In genomic region chr2:38533767-38534166, GRCm38 (mm10) we compare ENCODE assay signal across 12 mouse cellular contexts. TPM values are rescaled to one million over a fixed set of nuclear protein-coding genes. Genes with fewer than 3 reads are reported as not detected.
A peak's percentile ranks its signal among the peaks of the same experiment; 100 is the strongest.
DNase-seq lines count a peak whose midpoint lies in the region; ATAC-seq lines count a peak whose summit lies in the region.
"Had no signal": no experiment of that assay in that cellular context is flagged by ENCODE, and none has a peak within 500 bp of the region (broad histone marks: within the 10 kb centered on the region; RNA-seq: fewer than 3 reads in every experiment).

No protein-coding gene starts in this region.

- 0 out of 2 replicates have a peak, but pooled peaks cover 4% of the 10 kb centered on the region for H3K27me3 ChIP-seq in forebrain, embryonic 12.5 days
- H3K27me3 ChIP-seq in forebrain, embryonic 11.5 days (ENCODE audit: control insufficient read depth, insufficient read depth, low read length), result no peaks in the 10 kb centered on the region
- H3K27me3 ChIP-seq in kidney, embryonic 14.5 days (ENCODE audit: control insufficient read depth, insufficient read depth, low read length), result no peaks in the 10 kb centered on the region
- no peaks in the 10 kb centered on the region for H3K27me3 ChIP-seq in intestine, embryonic 16.5 days (replicated peaks; ENCODE audit: control insufficient read depth, insufficient read depth, low read length)
- no peaks in the 10 kb centered on the region for H3K27me3 ChIP-seq in liver, embryonic 16.5 days (ENCODE audit: control insufficient read depth, insufficient read depth, low read depth, low read length)
- H3K27me3 ChIP-seq: forebrain, embryonic 15.5 days had no signal

- no peak overlapping the region for H3K4me3 ChIP-seq in forebrain, embryonic 12.5 days (replicated peaks)
- H3K4me3 ChIP-seq in forebrain, embryonic 11.5 days (ENCODE audit: low read depth, low read length), result no peak overlapping the region
- H3K4me3 ChIP-seq in kidney, embryonic 14.5 days (ENCODE audit: low read length), result no peak overlapping the region
- no peak overlapping the region for H3K4me3 ChIP-seq in intestine, embryonic 16.5 days (ENCODE audit: low read length)
- no peak overlapping the region for H3K4me3 ChIP-seq in liver, embryonic 16.5 days (ENCODE audit: low read depth, low read length)
- H3K4me3 ChIP-seq: forebrain, embryonic 15.5 days had no signal

- no peak overlapping the region for H3K9ac ChIP-seq in forebrain, embryonic 12.5 days
- H3K9ac ChIP-seq in forebrain, embryonic 11.5 days (ENCODE audit: low read length), result no peak overlapping the region
- 0 out of 2 replicates have a peak overlapping the region, but pooled peaks have one; percentile 18 for H3K9ac ChIP-seq in kidney, embryonic 14.5 days (ENCODE audit: low read depth, low read length)
- H3K9ac ChIP-seq in intestine, embryonic 16.5 days (ENCODE audit: low read depth, low read length), result peak overlapping the region; percentile 42; the same call in 1 of the 2 replicates
- H3K9ac ChIP-seq in liver, embryonic 16.5 days (ENCODE audit: low read depth, low read length), result peak overlapping the region; percentile 40
- H3K9ac ChIP-seq: forebrain, embryonic 15.5 days; hindbrain, embryonic 14.5 days had no signal

- 71% methylated on average over 6 of the region's 6 CpGs for WGBS in forebrain, embryonic 12.5 days
- WGBS in forebrain, embryonic 11.5 days, result 65% methylated on average over 6 of the region's 6 CpGs
- WGBS in kidney, embryonic 14.5 days, result 58% methylated on average over 6 of the region's 6 CpGs
- WGBS in intestine, embryonic 16.5 days, result 57% methylated on average over 6 of the region's 6 CpGs
- 23% methylated on average over 6 of the region's 6 CpGs for WGBS in liver, embryonic 16.5 days (ENCODE audit: insufficient replicate concordance)

- H3K9me3 ChIP-seq in forebrain, embryonic 12.5 days, result no peaks in the 10 kb centered on the region
- no peaks in the 10 kb centered on the region for H3K9me3 ChIP-seq in forebrain, embryonic 11.5 days (ENCODE audit: control insufficient read depth, low read length)
- no peaks in the 10 kb centered on the region for H3K9me3 ChIP-seq in kidney, embryonic 14.5 days (ENCODE audit: control insufficient read depth, low read length)
- no peaks in the 10 kb centered on the region for H3K9me3 ChIP-seq in intestine, embryonic 16.5 days (ENCODE audit: control insufficient read depth, low read length)
- no peaks in the 10 kb centered on the region for H3K9me3 ChIP-seq in liver, embryonic 16.5 days (replicated peaks; ENCODE audit: control insufficient read depth, low read length)
- H3K9me3 ChIP-seq: forebrain, embryonic 15.5 days had no signal

- 0 out of 2 replicates have a peak overlapping the region, but pooled peaks have one; percentile 19 for H3K27ac ChIP-seq in forebrain, embryonic 12.5 days
- no peak overlapping the region for H3K27ac ChIP-seq in forebrain, embryonic 11.5 days (ENCODE audit: low read depth, low read length)
- no peak overlapping the region for H3K27ac ChIP-seq in kidney, embryonic 14.5 days (ENCODE audit: low read depth, low read length)
- peak overlapping the region; percentile 82 for H3K27ac ChIP-seq in intestine, embryonic 16.5 days (ENCODE audit: low read length)
- peak overlapping the region; percentile 87 for H3K27ac ChIP-seq in liver, embryonic 16.5 days (ENCODE audit: low read length)
- H3K27ac ChIP-seq: forebrain, embryonic 15.5 days; hindbrain, embryonic 14.5 days had no signal

- no peak overlapping the region for H3K4me2 ChIP-seq in forebrain, embryonic 12.5 days
- H3K4me2 ChIP-seq in forebrain, embryonic 11.5 days (ENCODE audit: low read depth, low read length, severe bottlenecking), result no peak overlapping the region
- no peak overlapping the region for H3K4me2 ChIP-seq in kidney, embryonic 14.5 days (replicated peaks; ENCODE audit: low read depth, low read length)
- H3K4me2 ChIP-seq in intestine, embryonic 16.5 days (ENCODE audit: low read depth, low read length), result no peak overlapping the region
- peak overlapping the region; percentile 66 for H3K4me2 ChIP-seq in liver, embryonic 16.5 days (ENCODE audit: low read depth, low read length)
- H3K4me2 ChIP-seq: forebrain, embryonic 15.5 days; hindbrain, embryonic 14.5 days had no signal

- peaks cover 74% of the 10 kb centered on the region for H3K4me1 ChIP-seq in forebrain, embryonic 12.5 days
- H3K4me1 ChIP-seq in forebrain, embryonic 11.5 days (replicated peaks; ENCODE audit: control insufficient read depth, insufficient read depth, low read length), result peaks cover 24% of the 10 kb centered on the region; the same call in 1 of the 2 replicates
- H3K4me1 ChIP-seq in kidney, embryonic 14.5 days (ENCODE audit: control insufficient read depth, insufficient read depth, low read length), result peaks cover 43% of the 10 kb centered on the region
- H3K4me1 ChIP-seq in intestine, embryonic 16.5 days (ENCODE audit: control insufficient read depth, insufficient read depth, low read length), result peaks cover 81% of the 10 kb centered on the region
- peaks cover 89% of the 10 kb centered on the region for H3K4me1 ChIP-seq in liver, embryonic 16.5 days (ENCODE audit: control insufficient read depth, low read depth, low read length)

- ATAC-seq in forebrain, embryonic 12.5 days (ENCODE audit: low FRiP score), result no peak
- no peak for ATAC-seq in forebrain, embryonic 11.5 days (replicated peaks; ENCODE audit: low FRiP score)
- no peak for ATAC-seq in kidney, embryonic 14.5 days (ENCODE audit: low FRiP score, low TSS enrichment)
- 0 out of 2 replicates have a peak, but pooled peaks have one; percentile 10 for ATAC-seq in intestine, embryonic 16.5 days
- no peak for ATAC-seq in liver, embryonic 16.5 days (ENCODE audit: low read depth)
- ATAC-seq: forebrain, embryonic 15.5 days had no signal

- DNase-seq in forebrain, embryonic 11.5 days (ENCODE audit: low spot score), result no peak
- no peak for DNase-seq in kidney, postnatal 10 days
- DNase-seq in cerebellum, postnatal 36 days, result no peak
- DNase-seq in right cerebral cortex, postnatal 14 days, result no peak
- DNase-seq: layer of hippocampus, postnatal 36 days; thymus, adult 18-20 months had no signal

- no peaks in the 10 kb centered on the region for H3K36me3 ChIP-seq in forebrain, embryonic 12.5 days (replicated peaks)
- no peaks in the 10 kb centered on the region for H3K36me3 ChIP-seq in forebrain, embryonic 11.5 days (ENCODE audit: control insufficient read depth, insufficient read depth, low read length)
- no peaks in the 10 kb centered on the region for H3K36me3 ChIP-seq in kidney, embryonic 14.5 days (ENCODE audit: control insufficient read depth, insufficient read depth, low read length)
- H3K36me3 ChIP-seq in intestine, embryonic 16.5 days (ENCODE audit: control insufficient read depth, insufficient read depth, low read length), result no peaks in the 10 kb centered on the region
- H3K36me3 ChIP-seq in liver, embryonic 16.5 days (ENCODE audit: control insufficient read depth, insufficient read depth), result no peaks in the 10 kb centered on the region
- H3K36me3 ChIP-seq: forebrain, embryonic 15.5 days had no signal

RNA-seq across cellular contexts. Expression of gene Nek6, which starts 22.3 kb away (rescaled TPM):
- 125 and 132 TPM in 2 replicates for polyA plus RNA-seq in forebrain, embryonic 12.5 days (2016; fragmentation: Nextera tagmentation; extraction: Ambion mirVana)
- polyA plus RNA-seq in forebrain, embryonic 11.5 days (2014; fragmentation: Nextera tagmentation; extraction: Ambion mirVana), result 138 and 150 TPM in 2 replicates
- polyA plus RNA-seq in kidney, embryonic 14.5 days (2014; fragmentation: Nextera tagmentation; extraction: Ambion mirVana), result 56.9 and 75.9 TPM in 2 replicates
- 124 and 128 TPM in 2 replicates for polyA plus RNA-seq in intestine, embryonic 16.5 days (2015; fragmentation: Nextera tagmentation; extraction: Ambion mirVana)
- polyA plus RNA-seq in liver, embryonic 16.5 days (2015; fragmentation: Nextera tagmentation; extraction: Ambion mirVana), result 43.5 and 47.6 TPM in 2 replicates

Comparison
In these comparisons a context has a peak if more than half of its experiments do, and no peak if none do; other contexts are left out.
1. H3K27ac ChIP-seq: peak in forebrain, embryonic 12.5 days (single experiment), intestine, embryonic 16.5 days (single experiment) and liver, embryonic 16.5 days (single experiment); none in forebrain, embryonic 11.5 days (single experiment) and kidney, embryonic 14.5 days (single experiment).
2. H3K9ac ChIP-seq: peak in kidney, embryonic 14.5 days (single experiment), intestine, embryonic 16.5 days (single experiment) and liver, embryonic 16.5 days (single experiment); none in forebrain, embryonic 12.5 days (single experiment) and forebrain, embryonic 11.5 days (single experiment).